Mouse (Mus musculus) CH12.LX (cell line): Measurements from ENCODE around the gene Poln. TPM values are rescaled to one million over a fixed set of nuclear protein-coding genes. Genes with fewer than 3 reads are reported as not detected.

Experiments used
- DNase-seq: peaks from one replicate; pipeline ENCODE4 v3.0.0-alpha.2; 2013; ENCODE audit errors: extremely low read depth
- H3K27ac ChIP-seq: 2 replicates; pipeline ENCODE4 v1.5.1; 2012; ENCODE audit warnings: low read depth, mild to moderate bottlenecking, control low read depth, moderate library complexity; ENCODE audit not compliant: insufficient read depth
- H3K27me3 ChIP-seq: replicated peaks from 2 replicates; pipeline ENCODE3; 2012; ENCODE audit warnings: inconsistent platforms
- H3K36me3 ChIP-seq, 2 experiments: replicated peaks in 1 of 2; 2 replicates each; pipeline versions ENCODE3 to v1.6.1; 2012; ENCODE audit warnings: inconsistent platforms in 1 of 2, low read length in 1 of 2, mild to moderate bottlenecking in 1 of 2, mixed read lengths in 1 of 2, moderate library complexity in 1 of 2; ENCODE audit not compliant: control insufficient read depth in 1 of 2, insufficient read depth in 1 of 2
- H3K4me1 ChIP-seq, 2 experiments: 2 replicates each; pipeline ENCODE4 v1.6.1; 2012; ENCODE audit warnings: inconsistent platforms in 1 of 2, moderate library complexity in 1 of 2; ENCODE audit not compliant: insufficient read depth in 2 of 2, control insufficient read depth in 1 of 2
- H3K4me2 ChIP-seq: 2 replicates; pipeline ENCODE4 v1.6.1; 2012; ENCODE audit warnings: low read depth, mild to moderate bottlenecking, control low read depth; ENCODE audit not compliant: poor library complexity, insufficient read depth, severe bottlenecking
- H3K4me3 ChIP-seq, 3 experiments: fragments of 150-350 bp in 1 of 3; sonication (generic) in 1 of 3; replicated peaks in 1 of 3; 2 replicates each; pipeline versions ENCODE3 to v1.5.1; 2011 to 2012; ENCODE audit warnings: low read depth in 2 of 3, low read length in 2 of 3, mild to moderate bottlenecking in 2 of 3, moderate library complexity in 2 of 3, control low read depth in 1 of 3, improper control_type of control experiment in 1 of 3, inconsistent platforms in 1 of 3, mixed read lengths in 1 of 3; ENCODE audit not compliant: poor library complexity in 1 of 3
- H3K79me2 ChIP-seq: replicated peaks from 2 replicates; pipeline ENCODE4 v1.6.1; 2012; ENCODE audit warnings: mild to moderate bottlenecking, moderate library complexity; ENCODE audit not compliant: control insufficient read depth, poor library complexity, insufficient read depth, severe bottlenecking; ENCODE audit errors: extremely low read depth
- H3K9ac ChIP-seq: 2 replicates; pipeline ENCODE4 v1.6.1; 2012; ENCODE audit warnings: low read depth, mild to moderate bottlenecking, control low read depth, moderate library complexity; ENCODE audit not compliant: insufficient read depth
- H3K9me3 ChIP-seq: replicated peaks from 2 replicates; pipeline ENCODE3; 2012; ENCODE audit warnings: low read length, inconsistent platforms, mixed read lengths
- BHLHE40 ChIP-seq: IDR thresholded peaks from 2 replicates; pipeline ENCODE4 v1.6.1; 2011; ENCODE audit warnings: mild to moderate bottlenecking, low read depth, low read length, improper control_type of control experiment
- CHD1 ChIP-seq: IDR thresholded peaks from 2 replicates; pipeline ENCODE4 v1.6.1; 2012; ENCODE audit warnings: low read depth, low read length, improper control_type of control experiment, inconsistent platforms
- ELF1 ChIP-seq: IDR thresholded peaks from 2 replicates; pipeline ENCODE4 v1.6.1; 2014; ENCODE audit warnings: low read depth, mild to moderate bottlenecking, inconsistent platforms, low read length, improper control_type of control experiment
- EP300 ChIP-seq: IDR thresholded peaks from 2 replicates; pipeline ENCODE4 v1.6.1; 2011; ENCODE audit warnings: low read length, improper control_type of control experiment
- ETS1 ChIP-seq: conservative IDR thresholded peaks from 2 replicates; pipeline ENCODE4 v1.6.1; 2012; ENCODE audit warnings: low read depth, mild to moderate bottlenecking, inconsistent platforms, low read length, improper control_type of control experiment, moderate library complexity
- HCFC1 ChIP-seq: IDR thresholded peaks from 2 replicates; pipeline ENCODE4 v1.6.1; 2012; ENCODE audit warnings: low read depth, mild to moderate bottlenecking, inconsistent platforms, low read length, improper control_type of control experiment
- IRF4 ChIP-seq: IDR thresholded peaks from 2 replicates; pipeline ENCODE4 v1.6.1; 2014; ENCODE audit warnings: low read depth, mild to moderate bottlenecking, inconsistent platforms, low read length, improper control_type of control experiment
- JUN ChIP-seq: IDR thresholded peaks from 2 replicates; pipeline ENCODE4 v1.6.1; 2011; ENCODE audit warnings: low read depth, mild to moderate bottlenecking, low read length, improper control_type of control experiment, moderate library complexity; ENCODE audit not compliant: insufficient read depth
- MAFK ChIP-seq: IDR thresholded peaks from 2 replicates; pipeline ENCODE4 v1.6.1; 2011; ENCODE audit warnings: low read length, improper control_type of control experiment; ENCODE audit not compliant: insufficient replicate concordance
- MEF2A ChIP-seq: IDR thresholded peaks from 2 replicates; pipeline ENCODE4 v1.6.1; 2014; ENCODE audit warnings: low read depth, mild to moderate bottlenecking, inconsistent platforms, low read length, improper control_type of control experiment, borderline replicate concordance
- MXI1 ChIP-seq: IDR thresholded peaks from 2 replicates; pipeline ENCODE4 v1.6.1; 2011; ENCODE audit warnings: mild to moderate bottlenecking, low read depth, low read length, improper control_type of control experiment
- NRF1 ChIP-seq: IDR thresholded peaks from 2 replicates; pipeline ENCODE4 v1.6.1; 2014; ENCODE audit warnings: low read depth, mild to moderate bottlenecking, inconsistent platforms, low read length, improper control_type of control experiment, moderate library complexity
- PAX5 ChIP-seq: IDR thresholded peaks from 2 replicates; pipeline ENCODE4 v1.6.1; 2012; ENCODE audit warnings: low read length, inconsistent platforms, mixed read lengths
- POLR2AphosphoS2 ChIP-seq: IDR thresholded peaks from 2 replicates; pipeline ENCODE4 v1.6.1; 2011; ENCODE audit warnings: low read depth, low read length, improper control_type of control experiment
- RCOR1 ChIP-seq: conservative IDR thresholded peaks from 2 replicates; pipeline ENCODE4 v1.6.1; 2012; ENCODE audit warnings: low read depth, mild to moderate bottlenecking, inconsistent platforms, low read length, improper control_type of control experiment
- TBP ChIP-seq: conservative IDR thresholded peaks from 2 replicates; pipeline ENCODE4 v1.6.1; 2011; ENCODE audit warnings: low read depth, low read length, improper control_type of control experiment
- TCF12 ChIP-seq: IDR thresholded peaks from 2 replicates; pipeline ENCODE4 v1.6.1; 2014; ENCODE audit warnings: low read depth, mild to moderate bottlenecking, inconsistent platforms, low read length, improper control_type of control experiment
- USF2 ChIP-seq: conservative IDR thresholded peaks from 2 replicates; pipeline ENCODE4 v1.6.1; 2011; ENCODE audit warnings: low read depth, low read length, improper control_type of control experiment
- ZC3H11A ChIP-seq: IDR thresholded peaks from 2 replicates; pipeline ENCODE4 v1.6.1; 2012; ENCODE audit warnings: low read depth, mild to moderate bottlenecking, inconsistent platforms, low read length, improper control_type of control experiment
- dilution Hi-C: fragments of 300-500 bp; cut with MboI; formaldehyde crosslinking; loops from 2 replicates; pipeline ENCODE4 v1.14.3; 2020; ENCODE audit warnings: low sequenced_read_pairs; ENCODE audit not compliant: extremely low pct_unique_long_range_greater_than_20kb, extremely low pct_ligation_motif_present
- in situ Hi-C: fragments of 300-500 bp; cut with MboI; formaldehyde crosslinking; loops from 3 replicates; pipeline ENCODE4 v1.14.3; 2019; ENCODE audit warnings: low sequenced_read_pairs, low pct_ligation_motif_present, low pct_unique_long_range_greater_than_20kb, mixed read lengths
- polyA plus RNA-seq: library from polyadenylated mRNA; unstranded; fragments of >175 nt; gene quantifications from 2 replicates; pipeline ENCODE4 v1.2.1, GENCODE M21; 2012; ENCODE audit warnings: low read depth; ENCODE audit not compliant: insufficient read length
- total RNA-seq, 2 experiments: library from RNA; depleted of rRNA; stranded (reverse); fragments of 300-350 nt in 1 of 2; fragments of >200 nt in 1 of 2; gene quantifications; 2 replicates each; pipeline ENCODE4 v1.2.3; 2012 to 2014

Poln gene
- total and polyA plus RNA-seq, 3 experiments: 0.25 to 0.64 (median 0.39) TPM

- Histone ChIP-seq H3K79me2 (no peaks in the 10 kb centered on the region), H3K4me3 (no peak overlapping the region), H3K27ac (no peak overlapping the region), H3K9ac (no peak overlapping the region), H3K4me1 (peaks cover 0 to 16% of the 10 kb centered on the region in 2 experiments; a peak in 2 of 4 replicates), H3K36me3 (no peaks in the 10 kb centered on the region), H3K4me2 (no peak overlapping the region), H3K9me3 (peaks cover 17% of the 10 kb centered on the region), H3K27me3 (no peaks in the 10 kb centered on the region)
- in situ Hi-C loops: no loop called here
- dilution Hi-C loops: no loop called here
- TF ChIP-seq ELF1 (no peak), IRF4 (no peak), EP300 (no peak), CHD1 (no peak), TCF12 (no peak), NRF1 (no peak), PAX5 (no peak), MAFK (no peak), ZC3H11A (no peak), TBP (no peak), BHLHE40 (no peak), ETS1 (no peak), POLR2AphosphoS2 (no peak), MXI1 (no peak), RCOR1 (no peak), USF2 (no peak), HCFC1 (no peak), JUN (no peak), MEF2A (no peak)
- DNase-seq: no peak
Measured at GRCm38 (mm10) chr5:33959382-33959781, 209.9 kb downstream of the Poln start.

Other genes with a start within 250 kb of the Poln start
- 23.9 and 27.6 TPM in 2 replicates for gene Nelfa, start 233.0 kb downstream of the Poln start, total RNA-seq (2012; rRNA removed)
- gene Nelfa, start 233.0 kb downstream of the Poln start, total RNA-seq (2014; rRNA removed): 20.4 and 20.6 TPM in 2 replicates
- gene Nelfa, start 233.0 kb downstream of the Poln start, polyA plus RNA-seq: 35.3 and 41.2 TPM in 2 replicates
- gene Gm1673, start 186.0 kb downstream of the Poln start, total RNA-seq (2012; rRNA removed): not detected in 2 replicates
- not detected in 2 replicates for gene Gm1673, start 186.0 kb downstream of the Poln start, total RNA-seq (2014; rRNA removed)
- gene Gm1673, start 186.0 kb downstream of the Poln start, polyA plus RNA-seq: not detected in 2 replicates
- 0.04 TPM in 1 of 2 replicates, not detected in the other for gene Nat8l, start 173.5 kb downstream of the Poln start, total RNA-seq (2012; rRNA removed)
- gene Nat8l, start 173.5 kb downstream of the Poln start, total RNA-seq (2014; rRNA removed): not detected in 2 replicates
- not detected in 2 replicates for gene Nat8l, start 173.5 kb downstream of the Poln start, polyA plus RNA-seq
- gene Haus3, start 79 bp upstream of the Poln start, total RNA-seq (2012; rRNA removed): 16.0 and 23.4 TPM in 2 replicates
- 66.0 and 93.1 TPM in 2 replicates for gene Haus3, start 79 bp upstream of the Poln start, total RNA-seq (2014; rRNA removed)
- gene Haus3, start 79 bp upstream of the Poln start, polyA plus RNA-seq: 51.5 and 53.4 TPM in 2 replicates
- 6.0 and 6.2 TPM in 2 replicates for gene Mxd4, start 18.3 kb upstream of the Poln start, total RNA-seq (2012; rRNA removed)
- gene Mxd4, start 18.3 kb upstream of the Poln start, total RNA-seq (2014; rRNA removed): 5.4 and 6.0 TPM in 2 replicates
- gene Mxd4, start 18.3 kb upstream of the Poln start, polyA plus RNA-seq: 4.8 and 7.6 TPM in 2 replicates
- gene Zfyve28, start 119.0 kb upstream of the Poln start, total RNA-seq (2012; rRNA removed): 1.2 and 1.7 TPM in 2 replicates
- 2.0 TPM in 2 replicates for gene Zfyve28, start 119.0 kb upstream of the Poln start, total RNA-seq (2014; rRNA removed)
- gene Zfyve28, start 119.0 kb upstream of the Poln start, polyA plus RNA-seq: 2.8 and 2.9 TPM in 2 replicates
- not detected in 2 replicates for gene Cfap99, start 119.2 kb upstream of the Poln start, total RNA-seq (2012; rRNA removed)
- gene Cfap99, start 119.2 kb upstream of the Poln start, total RNA-seq (2014; rRNA removed): not detected in 2 replicates
- not detected in 2 replicates for gene Cfap99, start 119.2 kb upstream of the Poln start, polyA plus RNA-seq
- gene Rnf4, start 166.8 kb upstream of the Poln start, total RNA-seq (2012; rRNA removed): 60.3 and 77.1 TPM in 2 replicates
- gene Rnf4, start 166.8 kb upstream of the Poln start, total RNA-seq (2014; rRNA removed): 117 and 119 TPM in 2 replicates
- gene Rnf4, start 166.8 kb upstream of the Poln start, polyA plus RNA-seq: 108 and 112 TPM in 2 replicates
- gene Fam193a, start 200.5 kb upstream of the Poln start, total RNA-seq (2012; rRNA removed): 7.2 and 8.5 TPM in 2 replicates
- 3.6 and 3.8 TPM in 2 replicates for gene Fam193a, start 200.5 kb upstream of the Poln start, total RNA-seq (2014; rRNA removed)
- 18.3 and 19.0 TPM in 2 replicates for gene Fam193a, start 200.5 kb upstream of the Poln start, polyA plus RNA-seq